8 mouse cellular contexts compared by ENCODE assay signal in the genomic region with DNA sequence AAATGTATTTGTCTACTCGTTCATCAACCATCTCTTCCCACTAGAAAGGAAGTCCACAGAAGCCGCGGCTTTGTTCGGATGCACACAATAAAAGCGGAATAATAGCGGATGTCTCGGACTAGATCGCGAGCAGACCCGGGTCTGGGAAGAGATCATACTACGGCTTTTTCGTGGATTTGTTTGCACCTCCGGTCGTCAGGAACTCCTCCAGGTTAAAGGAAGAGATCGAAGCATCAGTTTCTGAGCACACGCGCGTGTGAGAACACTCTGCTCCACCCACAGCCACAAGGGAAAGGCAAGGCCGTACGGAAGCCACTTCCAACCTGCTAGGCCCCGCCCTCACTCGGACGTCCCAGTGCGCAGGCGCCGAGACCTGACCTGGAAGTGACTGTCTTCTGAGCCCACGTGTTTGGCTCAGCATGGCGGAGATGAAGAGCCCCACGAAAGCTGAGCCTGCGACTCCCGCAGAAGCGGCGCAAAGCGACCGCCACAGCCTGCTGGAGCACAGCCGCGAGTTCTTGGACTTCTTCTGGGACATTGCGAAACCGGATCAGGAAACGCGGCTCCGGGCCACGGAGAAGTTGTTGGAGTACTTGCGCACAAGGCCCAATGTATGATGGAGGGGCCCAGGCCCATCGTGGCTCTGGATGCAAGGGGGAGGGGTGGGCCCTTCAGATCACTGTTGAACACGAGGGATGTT. TPM values are rescaled to one million over a fixed set of nuclear protein-coding genes. Genes with fewer than 3 reads are reported as not detected.
DNase-seq lines count a peak whose midpoint lies in the region; ATAC-seq and TF ChIP-seq lines count a peak whose summit lies in the region.

A gene (plus strand): TSS at position 391 of the 700 bp plus-strand sequence.

- peaks cover 3% of the 10 kb centered on the region for H3K27me3 ChIP-seq in C2C12 (ENCODE audit: control insufficient read depth, insufficient read depth, insufficient read length)
- no peaks in the 10 kb centered on the region for H3K27me3 ChIP-seq in erythroblast, embryonic 14.5 days (ENCODE audit: control insufficient read depth)
- 0 out of 2 replicates have a peak, but pooled peaks cover 10% of the 10 kb centered on the region for H3K27me3 ChIP-seq in heart, embryonic 12.5 days (replicated peaks)
- H3K27me3 ChIP-seq in kidney, postnatal 0 days (ENCODE audit: insufficient read depth, low read length) = no peaks in the 10 kb centered on the region
- H3K27me3 ChIP-seq in liver, embryonic 11.5 days (replicated peaks; ENCODE audit: control insufficient read depth, insufficient read depth, low read length) = no peaks in the 10 kb centered on the region; the same call in 1 of the 2 replicates
- H3K27me3 ChIP-seq in stomach, embryonic 14.5 days (ENCODE audit: control insufficient read depth, insufficient read depth, low read length) = no peaks in the 10 kb centered on the region

- peak within 1 kb of the TSS; percentile 89 for H3K27ac ChIP-seq in heart, embryonic 12.5 days (ENCODE audit: poor library complexity, severe bottlenecking)
- peak within 1 kb of the TSS; percentile 91 for H3K27ac ChIP-seq in kidney, postnatal 0 days
- H3K27ac ChIP-seq in liver, embryonic 11.5 days (ENCODE audit: low read depth, low read length) = peak within 1 kb of the TSS; percentile 72
- H3K27ac ChIP-seq in stomach, embryonic 14.5 days (ENCODE audit: low read length) = peak within 1 kb of the TSS; percentile 75

- peaks cover 51% of the 10 kb centered on the region for H3K79me2 ChIP-seq in C2C12 (ENCODE audit: control insufficient read depth, insufficient read depth)

- peak; percentile 84; the same call in 1 of the 2 replicates for TF ChIP-seq POLR2A in brain, embryonic 14.5 days (IDR thresholded peaks at IDR 0.05; ENCODE audit: borderline replicate concordance, extremely low read depth, insufficient read depth, insufficient read length, poor library complexity, severe bottlenecking)

- peak; percentile 93 for ATAC-seq in heart, embryonic 12.5 days (ENCODE audit: insufficient number of reproducible peaks, low FRiP score)
- peak; percentile 87 for ATAC-seq in kidney, postnatal 0 days (replicated peaks; ENCODE audit: low FRiP score, low read depth)
- peak; percentile 84 for ATAC-seq in liver, embryonic 11.5 days (replicated peaks; ENCODE audit: low FRiP score)
- peak; percentile 95 for ATAC-seq in stomach, embryonic 14.5 days (ENCODE audit: insufficient number of reproducible peaks, insufficient read depth, low FRiP score, low read depth)

- no peak for TF ChIP-seq CTCF in C2C12 (IDR thresholded peaks at IDR 0.05; ENCODE audit: control insufficient read depth, insufficient read depth, insufficient read length)
- no peak for TF ChIP-seq CTCF in brain, embryonic 14.5 days (IDR thresholded peaks at IDR 0.05; ENCODE audit: borderline replicate concordance, extremely low read depth, insufficient read depth, insufficient read length)
- TF ChIP-seq CTCF in kidney, postnatal 0 days (IDR thresholded peaks at IDR 0.05; ENCODE audit: low read depth) = 0 out of 2 replicates have a peak, but pooled peaks have one; percentile 16

- peak within 1 kb of the TSS; percentile 91 for H3ac ChIP-seq in C2C12 (ENCODE audit: control insufficient read depth, insufficient read length, low read depth)

- H3K9me3 ChIP-seq in erythroblast, embryonic 14.5 days (ENCODE audit: control insufficient read depth, low read length) = no peaks in the 10 kb centered on the region
- no peaks in the 10 kb centered on the region for H3K9me3 ChIP-seq in heart, embryonic 12.5 days (replicated peaks)
- no peaks in the 10 kb centered on the region for H3K9me3 ChIP-seq in kidney, postnatal 0 days (replicated peaks; ENCODE audit: low read length)
- no peaks in the 10 kb centered on the region for H3K9me3 ChIP-seq in liver, embryonic 11.5 days (ENCODE audit: control insufficient read depth, low read length)
- no peaks in the 10 kb centered on the region for H3K9me3 ChIP-seq in stomach, embryonic 14.5 days (ENCODE audit: control insufficient read depth, low read depth, low read length)

- peak within 1 kb of the TSS; percentile 98 for H3K4me3 ChIP-seq in C2C12 (ENCODE audit: insufficient read depth, poor library complexity, severe bottlenecking)
- H3K4me3 ChIP-seq in erythroblast, embryonic 14.5 days (replicated peaks) = peak within 1 kb of the TSS; percentile 71
- peak within 1 kb of the TSS; percentile 78 for H3K4me3 ChIP-seq in heart, embryonic 12.5 days
- H3K4me3 ChIP-seq in kidney, postnatal 0 days (replicated peaks; ENCODE audit: low read depth, low read length) = peak within 1 kb of the TSS; percentile 77
- H3K4me3 ChIP-seq in liver, embryonic 11.5 days (ENCODE audit: low read depth, low read length) = peak within 1 kb of the TSS; percentile 90
- peak within 1 kb of the TSS; percentile 63 for H3K4me3 ChIP-seq in stomach, embryonic 14.5 days (ENCODE audit: low read depth, low read length)

- H3K36me3 ChIP-seq in C2C12 (ENCODE audit: control insufficient read depth, insufficient read depth) = peaks cover 42% of the 10 kb centered on the region
- H3K36me3 ChIP-seq in erythroblast, embryonic 14.5 days (ENCODE audit: control insufficient read depth) = peaks cover 38% of the 10 kb centered on the region
- peaks cover 39% of the 10 kb centered on the region for H3K36me3 ChIP-seq in heart, embryonic 12.5 days
- H3K36me3 ChIP-seq in kidney, postnatal 0 days (ENCODE audit: insufficient read depth, low read length) = peaks cover 35% of the 10 kb centered on the region
- peaks cover 38% of the 10 kb centered on the region for H3K36me3 ChIP-seq in liver, embryonic 11.5 days (ENCODE audit: control insufficient read depth, insufficient read depth, low read length)
- H3K36me3 ChIP-seq in stomach, embryonic 14.5 days (ENCODE audit: control insufficient read depth, insufficient read depth, low read length) = peaks cover 38% of the 10 kb centered on the region

- under 1% methylated on average over 46 of the region's 46 CpGs for WGBS in heart, embryonic 12.5 days
- WGBS in kidney, postnatal 0 days = under 1% methylated on average over 46 of the region's 46 CpGs
- WGBS in liver, embryonic 11.5 days = under 1% methylated on average over 46 of the region's 46 CpGs
- 1% methylated on average over 46 of the region's 46 CpGs for WGBS in stomach, embryonic 14.5 days

- peak within 1 kb of the TSS; percentile 80 for H3K9ac ChIP-seq in heart, embryonic 12.5 days
- H3K9ac ChIP-seq in kidney, postnatal 0 days (ENCODE audit: low read depth, low read length) = peak within 1 kb of the TSS; percentile 91
- H3K9ac ChIP-seq in liver, embryonic 11.5 days (ENCODE audit: low read depth, low read length) = peak within 1 kb of the TSS; percentile 85
- H3K9ac ChIP-seq in stomach, embryonic 14.5 days (replicated peaks; ENCODE audit: low read depth, low read length) = peak within 1 kb of the TSS; percentile 81

- H3K4me2 ChIP-seq in heart, embryonic 12.5 days = peak within 1 kb of the TSS; percentile 94
- peak within 1 kb of the TSS; percentile 97 for H3K4me2 ChIP-seq in kidney, postnatal 0 days (ENCODE audit: low read length)
- H3K4me2 ChIP-seq in liver, embryonic 11.5 days = peak within 1 kb of the TSS; percentile 96
- H3K4me2 ChIP-seq in stomach, embryonic 14.5 days (replicated peaks; ENCODE audit: low read depth, low read length) = peak within 1 kb of the TSS; percentile 68

- H3K4me1 ChIP-seq in erythroblast, embryonic 14.5 days (ENCODE audit: control insufficient read depth) = peaks cover 24% of the 10 kb centered on the region
- peaks cover 13% of the 10 kb centered on the region for H3K4me1 ChIP-seq in heart, embryonic 12.5 days (replicated peaks)
- H3K4me1 ChIP-seq in kidney, postnatal 0 days (replicated peaks; ENCODE audit: insufficient read depth, low read length) = peaks cover 7% of the 10 kb centered on the region; the same call in 1 of the 2 replicates
- peaks cover 20% of the 10 kb centered on the region for H3K4me1 ChIP-seq in liver, embryonic 11.5 days (replicated peaks; ENCODE audit: control insufficient read depth, insufficient read depth, low read length)
- peaks cover 6% of the 10 kb centered on the region; the same call in 1 of the 2 replicates for H3K4me1 ChIP-seq in stomach, embryonic 14.5 days (ENCODE audit: control insufficient read depth, insufficient read depth, low read length)

- peaks cover 46% of the 10 kb centered on the region for H3K79me3 ChIP-seq in C2C12 (ENCODE audit: low read depth)

- peak; percentile 99 for DNase-seq in brain, embryonic 14.5 days (ENCODE audit: low read depth)
- DNase-seq in kidney, postnatal 0 days (ENCODE audit: low spot score) = peak; percentile 98
- DNase-seq in liver, embryonic 11.5 days (ENCODE audit: low spot score) = peak; percentile 99
- DNase-seq in naive thymus-derived CD4-positive, alpha-beta T cell, adult 2 months (ENCODE audit: low read depth) = peak; percentile 98

TF ChIP-seq in C2C12, 6 proteins besides CTCF, POLR2A, EP300 and RAD21:
- TF ChIP-seq MAX (IDR thresholded peaks at IDR 0.05) (peak; percentile 100), CEBPB (IDR thresholded peaks at IDR 0.05; ENCODE audit: low read depth) (no peak), USF1 (IDR thresholded peaks at IDR 0.05; ENCODE audit: low read depth) (peak; percentile 89), MYOG (IDR thresholded peaks at IDR 0.05; ENCODE audit: control insufficient read depth, extremely low read depth, insufficient read length) (no peak)

RNA-seq across cellular contexts. Expression of the gene that starts here (rescaled TPM):
- polyA plus RNA-seq in C2C12 (2012; fragmentation: generic; extraction: Trizol) = 230 TPM
- polyA plus RNA-seq in brain, embryonic 14.5 days (2012; rRNA removed) = 67.9 and 74.7 TPM in 2 replicates
- 4.1 TPM in 2 replicates for polyA plus RNA-seq in erythroblast, embryonic 14.5 days (2012)
- 99.5 and 106 TPM in 2 replicates for polyA plus RNA-seq in heart, embryonic 12.5 days (2016; fragmentation: Nextera tagmentation; extraction: Ambion mirVana)
- 107 and 109 TPM in 2 replicates for polyA plus RNA-seq in kidney, postnatal 0 days (2015; fragmentation: Nextera tagmentation; extraction: Ambion mirVana)
- 263 and 272 TPM in 2 replicates for polyA plus RNA-seq in liver, embryonic 11.5 days (2014; fragmentation: Nextera tagmentation; extraction: Ambion mirVana)
- polyA plus RNA-seq in stomach, embryonic 14.5 days (2014; fragmentation: Nextera tagmentation; extraction: Ambion mirVana) = 121 and 126 TPM in 2 replicates

Comparison
In these comparisons a context has a peak if more than half of its experiments do, and no peak if none do; other contexts are left out.
1. Peak in every context shown above with its lines: DNase-seq, ATAC-seq, H3K4me3 ChIP-seq and H3K27ac ChIP-seq.
2. RNA of the gene that starts here (polyA plus RNA-seq): 263 to 272 TPM in liver, embryonic 11.5 days, 230 TPM in C2C12 (single experiment), 121 to 126 TPM in stomach, embryonic 14.5 days, 107 to 109 TPM in kidney, postnatal 0 days, 99.5 to 106 TPM in heart, embryonic 12.5 days and 67.9 to 74.7 TPM in brain, embryonic 14.5 days; 4.1 TPM in erythroblast, embryonic 14.5 days; every median in the first group is over 10 times any median in the second.